Mouse (Mus musculus) thymus, postnatal 25 days (tissue): ENCODE results near the gene Ankrd13d.

ENCODE experiments used
- DNase-seq: peaks from one replicate; pipeline ENCODE4 v3.0.0; 2022

The Ankrd13d gene

GRCm38 (mm10) chr19:4282898-4283553, at the start of gene Ankrd13d:
Gene Ankrd13d (minus strand): TSS chr19:4283137.
- peak; percentile 94 for DNase-seq

- DNase-seq: peak; percentile 57
Observed at GRCm38 (mm10) chr19:4332653-4333052, 49.7 kb upstream of the Ankrd13d start.

GRCm38 (mm10) chr19:4331273-4331672, 48.3 kb upstream of the Ankrd13d start:
- no peak for DNase-seq

GRCm38 (mm10) chr19:4330603-4331002, 47.7 kb upstream of the Ankrd13d start:
- no peak for DNase-seq

GRCm38 (mm10) chr19:4328737-4329304, 45.9 kb upstream of the Ankrd13d start:
- no peak for DNase-seq

GRCm38 (mm10) chr19:4326881-4327280, 43.9 kb upstream of the Ankrd13d start:
- DNase-seq: no peak

- DNase-seq: no peak
Observed at GRCm38 (mm10) chr19:4326106-4326505, 43.2 kb upstream of the Ankrd13d start.

GRCm38 (mm10) chr19:4322134-4322533, 39.2 kb upstream of the Ankrd13d start:
- no peak for DNase-seq

GRCm38 (mm10) chr19:4321622-4322021, 38.7 kb upstream of the Ankrd13d start:
- no peak for DNase-seq

GRCm38 (mm10) chr19:4319272-4319671, 36.3 kb upstream of the Ankrd13d start:
- DNase-seq: no peak

GRCm38 (mm10) chr19:4317181-4317580, 34.2 kb upstream of the Ankrd13d start:
- no peak for DNase-seq

- no peak for DNase-seq
Observed at GRCm38 (mm10) chr19:4315223-4315944, 32.4 kb upstream of the Ankrd13d start.

GRCm38 (mm10) chr19:4309776-4310185, 26.8 kb upstream of the Ankrd13d start:
- DNase-seq: peak; percentile 73

GRCm38 (mm10) chr19:4309302-4309701, 26.4 kb upstream of the Ankrd13d start:
- no peak for DNase-seq

GRCm38 (mm10) chr19:4306190-4306577, 23.2 kb upstream of the Ankrd13d start, which contains the start of gene Grk2:
Gene Grk2 (minus strand): TSS chr19:4306222.
- DNase-seq: peak; percentile 88

GRCm38 (mm10) chr19:4305491-4306189, 22.7 kb upstream of the Ankrd13d start:
- peak; percentile 72 for DNase-seq

GRCm38 (mm10) chr19:4304871-4305321, 22.0 kb upstream of the Ankrd13d start:
- DNase-seq: peak; percentile 66

- DNase-seq: peak; percentile 72
Observed at GRCm38 (mm10) chr19:4304251-4304821, 21.4 kb upstream of the Ankrd13d start.

GRCm38 (mm10) chr19:4303640-4303995, 20.7 kb upstream of the Ankrd13d start:
- DNase-seq: peak; percentile 44

- peak; percentile 51 for DNase-seq
Observed at GRCm38 (mm10) chr19:4302936-4303639, 20.2 kb upstream of the Ankrd13d start.

GRCm38 (mm10) chr19:4301735-4302651, 19.1 kb upstream of the Ankrd13d start:
- peak; percentile 85 for DNase-seq
